Mouse (Mus musculus): Measurements from ENCODE around the gene Tdrd12.
A peak's percentile ranks its signal among the peaks of the same experiment; 100 is the strongest.

DNA sequence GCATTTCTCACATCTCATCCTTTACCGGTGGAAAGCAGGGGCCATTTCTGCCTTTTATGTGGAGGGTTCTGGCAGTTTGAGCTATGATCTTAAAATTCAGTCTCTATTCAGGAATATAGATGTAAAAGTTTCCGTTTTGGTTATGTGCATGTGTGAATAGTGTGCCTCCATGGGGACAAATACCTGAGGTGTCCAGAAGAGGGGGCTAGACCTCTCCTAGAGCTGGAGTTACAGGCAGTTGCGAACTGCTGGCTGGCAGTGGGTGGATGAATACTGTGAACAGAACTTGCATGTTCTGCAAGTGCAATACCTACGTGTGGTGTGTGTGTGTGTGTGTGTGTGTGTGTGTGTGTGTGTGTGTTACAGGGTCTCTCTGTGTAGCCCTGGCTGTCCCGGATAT lies 45.2 kb upstream of the Tdrd12 start:
- TF ChIP-seq CTCF (conservative IDR thresholded peaks at IDR 0.05; ENCODE audit: insufficient read depth, insufficient read length, low read depth, low read length) = 0 out of 2 replicates have a peak, but pooled peaks have one; percentile 32
- no peak for TF ChIP-seq POLR2A (IDR thresholded peaks at IDR 0.05; ENCODE audit: low read depth, low read length)
